9 mouse cellular contexts compared by ENCODE assay signal in the genomic region with DNA sequence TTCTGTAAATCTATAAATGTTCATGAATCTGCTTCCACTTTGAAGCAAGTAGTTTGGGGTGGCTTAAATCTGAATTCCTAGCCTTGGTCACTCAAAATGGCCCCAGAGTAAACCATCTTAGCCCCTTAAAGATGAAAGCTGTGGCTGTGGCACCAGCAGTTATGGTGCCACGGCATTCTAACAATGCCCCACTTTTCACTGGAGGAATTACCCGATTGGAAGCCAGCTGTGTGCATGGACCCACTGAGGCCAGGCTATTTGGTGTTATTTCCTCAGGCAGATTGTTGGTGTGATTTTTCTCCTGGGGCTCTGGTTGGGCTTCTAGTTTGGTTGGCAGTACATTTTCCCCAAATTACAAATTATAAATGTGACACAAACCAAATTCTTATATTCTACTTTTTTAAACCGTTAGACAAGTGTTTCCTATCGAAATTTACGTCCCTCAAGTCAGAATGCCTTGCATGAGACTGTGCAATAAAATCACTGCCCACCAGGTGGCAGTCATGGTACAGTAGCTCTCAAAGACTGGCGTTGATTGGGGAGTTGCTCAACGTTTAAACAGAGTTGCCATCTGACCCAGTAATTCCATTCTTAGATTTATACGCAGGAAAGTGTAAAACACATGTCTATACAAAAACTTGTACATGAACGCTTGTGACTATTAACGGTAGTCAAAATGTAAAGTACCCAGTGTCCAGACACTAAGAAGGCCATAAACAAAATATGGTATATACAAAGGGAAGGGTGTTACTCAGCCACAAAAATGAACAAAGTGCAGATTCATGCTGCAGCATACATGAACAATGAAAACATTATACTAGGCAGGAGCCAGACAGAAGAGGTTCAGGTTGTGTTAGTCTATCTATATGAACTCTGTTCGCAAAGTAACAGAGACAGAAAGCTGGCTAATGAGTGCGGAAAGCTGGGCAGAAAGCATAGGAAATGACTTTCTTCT. TPM values are rescaled to one million over a fixed set of nuclear protein-coding genes. Genes with fewer than 3 reads are reported as not detected.
DNase-seq lines count a peak whose midpoint lies in the region; ATAC-seq and TF ChIP-seq lines count a peak whose summit lies in the region.
"Had no signal": no experiment of that assay in that cellular context is flagged by ENCODE, and none has a peak within 500 bp of the region (broad histone marks: within the 10 kb centered on the region; RNA-seq: fewer than 3 reads in every experiment).

No protein-coding gene starts in this region.

- peak; percentile 97 for TF ChIP-seq CTCF in kidney, postnatal 0 days (IDR thresholded peaks at IDR 0.05; ENCODE audit: low read depth)

- no peak overlapping the region for H3K4me2 ChIP-seq in kidney, postnatal 0 days (ENCODE audit: low read length)
- no peak overlapping the region for H3K4me2 ChIP-seq in myocyte (ENCODE audit: low read depth)
- H3K4me2 ChIP-seq: embryonic facial prominence, embryonic 13.5 days had no signal

- no peaks in the 10 kb centered on the region for H3K9me3 ChIP-seq in kidney, postnatal 0 days (replicated peaks; ENCODE audit: low read length)

- no peaks in the 10 kb centered on the region for H3K79me2 ChIP-seq in myocyte (ENCODE audit: control insufficient read depth, insufficient read depth)

- DNase-seq in 416B (ENCODE audit: low read depth) (peak; percentile 87), liver (peak; percentile 89)
- DNase-seq in adrenal gland, adult (ENCODE audit: inconsistent age in 2 of 2, low spot score in 1 of 2) = peak; percentile 81 to 96
- peak; percentile 91 for DNase-seq in embryo, embryonic 10 days (ENCODE audit: low spot score)
- peak; percentile 73 for DNase-seq in gastrocnemius, postnatal 14 days
- DNase-seq in kidney, postnatal 0 days (ENCODE audit: low spot score) = peak; percentile 88
- peak; percentile 67 to 75 for DNase-seq in spleen, postnatal 36 days (ENCODE audit: low spot score in 2 of 2)

- 35% methylated on average over 12 of the region's 12 CpGs for WGBS in kidney, postnatal 0 days

- H3ac ChIP-seq in myocyte (ENCODE audit: control insufficient read depth, insufficient read length) = no peak overlapping the region

- H3K4me1 ChIP-seq in kidney, postnatal 0 days (replicated peaks; ENCODE audit: insufficient read depth, low read length) = no peaks in the 10 kb centered on the region

- H3K27me3 ChIP-seq in kidney, postnatal 0 days (ENCODE audit: insufficient read depth, low read length) = no peaks in the 10 kb centered on the region
- no peaks in the 10 kb centered on the region for H3K27me3 ChIP-seq in myocyte (ENCODE audit: control insufficient read depth, insufficient read depth, insufficient read length)
- H3K27me3 ChIP-seq: embryonic facial prominence, embryonic 13.5 days had no signal

- TF ChIP-seq POLR2A in myocyte (IDR thresholded peaks at IDR 0.05; ENCODE audit: insufficient read length, low read depth) = no peak

- no peaks in the 10 kb centered on the region for H3K36me3 ChIP-seq in kidney, postnatal 0 days (ENCODE audit: insufficient read depth, low read length)
- no peaks in the 10 kb centered on the region for H3K36me3 ChIP-seq in myocyte (ENCODE audit: control insufficient read depth, insufficient read depth)
- H3K36me3 ChIP-seq: embryonic facial prominence, embryonic 13.5 days had no signal

- no peak overlapping the region for H3K4me3 ChIP-seq in kidney, postnatal 0 days (replicated peaks; ENCODE audit: low read depth, low read length)
- H3K4me3 ChIP-seq in myocyte = no peak overlapping the region
- H3K4me3 ChIP-seq: embryonic facial prominence, embryonic 13.5 days had no signal

- no peak overlapping the region for H3K27ac ChIP-seq in kidney, postnatal 0 days
- H3K27ac ChIP-seq: embryonic facial prominence, embryonic 13.5 days had no signal

- intact Hi-C loops in gastrocnemius, postnatal 14 days (cut with DNase I; ENCODE audit: low total_unique reads) = loop anchor here (5.0 to 10.0 kb wide), 2 partner anchors 249 to 352 kb away; no protein-coding TSS in a partner anchor

- peak; percentile 61; the same call in 1 of the 2 replicates for ATAC-seq in kidney, postnatal 0 days (replicated peaks; ENCODE audit: low FRiP score, low read depth)

- H3K9ac ChIP-seq in kidney, postnatal 0 days (ENCODE audit: low read depth, low read length) = no peak overlapping the region
- H3K9ac ChIP-seq: embryonic facial prominence, embryonic 13.5 days had no signal

TF ChIP-seq in myocyte, 11 proteins besides CTCF, POLR2A, EP300 and RAD21:
- TF ChIP-seq CEBPB (IDR thresholded peaks at IDR 0.05; ENCODE audit: insufficient read depth, poor library complexity, severe bottlenecking) (peak; percentile 57; the same call in 1 of the 2 replicates), MYOG (IDR thresholded peaks at IDR 0.05; ENCODE audit: control insufficient read depth in 1 of 3, insufficient read depth in 1 of 3, insufficient read length in 2 of 3, low read depth in 2 of 3) (no peak)
TF ChIP-seq in myocyte: peak in this region for 1.

RNA-seq across cellular contexts. Expression of a gene that starts 40.0 kb away (rescaled TPM):
- total RNA-seq in gastrocnemius, postnatal 14 days (2021) = 1 to 10 TPM; 1.7 to 3.1 TPM
- 19.6 and 21.1 TPM in 2 replicates for polyA plus RNA-seq in kidney, postnatal 0 days (2015; fragmentation: Nextera tagmentation; extraction: Ambion mirVana)
- 434 TPM for polyA plus RNA-seq in myocyte (2012; fragmentation: generic; extraction: Trizol)

Comparison
In these comparisons a context has a peak if more than half of its experiments do, and no peak if none do; other contexts are left out.
1. RNA of a gene that starts 40.0 kb away (polyA plus RNA-seq): 434 TPM in myocyte (single experiment); 19.6 to 21.1 TPM in kidney, postnatal 0 days; every median in the first group is over 10 times any median in the second.
2. Peak in every context shown above with its lines, with median percentiles within 50 percentile points of each other: DNase-seq.